Mouse (Mus musculus) G1E (cell line): ENCODE results near the gene BB287469.
"Not testable (repeated sequence)": the region's sequence is repeated elsewhere in the genome, so short reads cannot be mapped to it uniquely, and the experiment has no call there.

Experiments
- CTCF ChIP-seq: IDR thresholded peaks from 2 replicates; pipeline ENCODE4 v1.5.1; 2012; ENCODE audit warnings: low read depth, low read length, inconsistent platforms, mixed read lengths
- GATA1 ChIP-seq: IDR thresholded peaks from 2 replicates; pipeline ENCODE4 v1.6.1; 2012; ENCODE audit warnings: borderline replicate concordance, low read length, inconsistent platforms, mixed read lengths
- GATA2 ChIP-seq: IDR thresholded peaks from 2 replicates; pipeline ENCODE4 v1.6.1; 2012; ENCODE audit warnings: low read depth, low read length, inconsistent platforms, borderline replicate concordance

DNA sequence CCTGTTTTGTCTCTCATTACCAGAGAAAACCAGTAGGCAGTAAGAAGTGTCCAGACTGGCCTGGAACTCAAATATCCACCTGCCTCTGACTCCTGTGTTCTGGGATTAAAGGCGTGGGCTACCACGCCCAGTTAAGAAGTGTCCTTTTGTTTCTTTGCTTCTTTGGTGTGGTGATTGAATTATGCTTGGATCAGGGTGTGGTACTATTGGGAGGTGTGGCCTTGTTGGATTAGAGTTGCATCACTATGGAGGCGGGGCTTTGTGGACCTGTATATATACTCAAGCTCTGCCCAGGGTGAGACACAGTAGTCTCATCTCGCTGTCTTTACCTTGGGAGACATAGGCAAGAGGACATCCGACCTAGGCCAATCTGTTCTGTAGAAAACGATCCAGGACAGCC is at the start of gene BB287469:
- TF ChIP-seq CTCF, GATA2, GATA1: not testable (repeated sequence)
